Mouse (Mus musculus) embryonic facial prominence, embryonic 15.5 days (tissue): Measurements from ENCODE around the gene Herc6. TPM values are rescaled to one million over a fixed set of nuclear protein-coding genes. Genes with fewer than 3 reads are reported as not detected.

Experiments
- ATAC-seq: fragments of 200-750 bp; cut with Nextera tagmentation; 2 replicates; pipeline ENCODE4 v1.8.0; 2017; ENCODE audit warnings: low read depth, moderate TSS enrichment; ENCODE audit not compliant: insufficient number of reproducible peaks, low FRiP score, low TSS enrichment
- H3K27ac ChIP-seq: fragments of 300-500 bp; sonication (generic); replicated peaks from 2 replicates; pipeline ENCODE4 v1.5.1; 2015; ENCODE audit warnings: mild to moderate bottlenecking, inconsistent platforms
- H3K27me3 ChIP-seq: fragments of 300-500 bp; sonication (generic); 2 replicates; pipeline ENCODE4 v1.6.1; 2015; ENCODE audit warnings: inconsistent platforms
- H3K36me3 ChIP-seq: fragments of 300-500 bp; sonication (generic); 2 replicates; pipeline ENCODE4 v1.6.1; 2015; ENCODE audit warnings: mild to moderate bottlenecking, inconsistent platforms
- H3K4me1 ChIP-seq: fragments of 300-500 bp; sonication (generic); 2 replicates; pipeline ENCODE4 v1.6.1; 2015; ENCODE audit warnings: inconsistent platforms
- H3K4me2 ChIP-seq: fragments of 300-500 bp; sonication (generic); replicated peaks from 2 replicates; pipeline ENCODE4 v1.6.1; 2015; ENCODE audit warnings: mild to moderate bottlenecking, inconsistent platforms
- H3K4me3 ChIP-seq: fragments of 300-500 bp; sonication (generic); replicated peaks from 2 replicates; pipeline ENCODE4 v1.5.1; 2015; ENCODE audit warnings: mild to moderate bottlenecking, inconsistent platforms
- H3K9ac ChIP-seq: fragments of 300-500 bp; sonication (generic); 2 replicates; pipeline ENCODE4 v1.6.1; 2015; ENCODE audit warnings: inconsistent platforms
- H3K9me3 ChIP-seq: fragments of 300-500 bp; sonication (generic); replicated peaks from 2 replicates; pipeline ENCODE4 v1.6.1; 2016; ENCODE audit warnings: inconsistent platforms
- WGBS: fragments of 180-500 bp; shearing (Covaris S2); methylation state at CpG from one replicate; pipeline ENCODE4 v1.1.7; 2015; 5-methylcytosine and 5-hydroxymethylcytosine counted together
- polyA plus RNA-seq: library from polyadenylated mRNA; unstranded; fragments of >200 nt; fragmentation: Nextera tagmentation; extraction: Ambion mirVana; gene quantifications from 2 replicates; pipeline ENCODE4 v1.2.1, GENCODE M21; 2015

The Herc6 gene
- 2.3 and 2.5 TPM in 2 replicates for polyA plus RNA-seq

- H3K36me3 ChIP-seq: no peaks in the 10 kb centered on the region
- no peaks in the 10 kb centered on the region for H3K4me1 ChIP-seq
- H3K4me2 ChIP-seq: peak within 1 kb of the TSS; percentile 79
- no peaks in the 10 kb centered on the region for H3K27me3 ChIP-seq
- peak within 1 kb of the TSS; percentile 44; the same call in 1 of the 2 replicates for H3K9ac ChIP-seq
- WGBS: 1% methylated on average over 16 of the region's 16 CpGs
- no peaks in the 10 kb centered on the region for H3K9me3 ChIP-seq
- H3K27ac ChIP-seq: 0 out of 2 replicates have a peak within 1 kb of the TSS, but pooled peaks have one; percentile 29
- H3K4me3 ChIP-seq: peak within 1 kb of the TSS; percentile 56
- ATAC-seq: no peak; the same call in 1 of the 2 replicates
Measured at GRCm38 (mm10) chr6:57580881-57581548, at the start of gene Herc6. TSS of gene Herc6 (plus strand) at chr6:57581000.

GRCm38 (mm10) chr6:57531011-57531410, 49.8 kb upstream of the Herc6 start:
- H3K9me3 ChIP-seq: no peaks in the 10 kb centered on the region
- no peaks in the 10 kb centered on the region for H3K27me3 ChIP-seq
- no peak overlapping the region for H3K27ac ChIP-seq
- H3K36me3 ChIP-seq: no peaks in the 10 kb centered on the region
- H3K4me1 ChIP-seq: peaks cover 12% of the 10 kb centered on the region; the same call in 1 of the 2 replicates
- no peak overlapping the region for H3K4me2 ChIP-seq
- no peak for ATAC-seq
- WGBS: 66% methylated on average over 4 of the region's 4 CpGs
- no peak overlapping the region for H3K9ac ChIP-seq
- no peak overlapping the region for H3K4me3 ChIP-seq

GRCm38 (mm10) chr6:57531441-57531840, 49.4 kb upstream of the Herc6 start:
- H3K9ac ChIP-seq: no peak overlapping the region
- H3K4me2 ChIP-seq: no peak overlapping the region
- H3K9me3 ChIP-seq: no peaks in the 10 kb centered on the region
- ATAC-seq: no peak
- H3K27ac ChIP-seq: no peak overlapping the region
- H3K4me3 ChIP-seq: no peak overlapping the region
- H3K4me1 ChIP-seq: peaks cover 12% of the 10 kb centered on the region; the same call in 1 of the 2 replicates
- no peaks in the 10 kb centered on the region for H3K27me3 ChIP-seq
- WGBS: 85% methylated on average over 1 of the region's 1 CpGs
- H3K36me3 ChIP-seq: no peaks in the 10 kb centered on the region

GRCm38 (mm10) chr6:57532022-57532421, 48.8 kb upstream of the Herc6 start:
- H3K36me3 ChIP-seq: no peaks in the 10 kb centered on the region
- H3K27ac ChIP-seq: no peak overlapping the region
- H3K27me3 ChIP-seq: no peaks in the 10 kb centered on the region
- no peak overlapping the region for H3K9ac ChIP-seq
- no peak overlapping the region for H3K4me2 ChIP-seq
- no peak for ATAC-seq
- peaks cover 12% of the 10 kb centered on the region; the same call in 1 of the 2 replicates for H3K4me1 ChIP-seq
- WGBS: 68% methylated on average over 1 of the region's 1 CpGs
- no peak overlapping the region for H3K4me3 ChIP-seq
- H3K9me3 ChIP-seq: no peaks in the 10 kb centered on the region

GRCm38 (mm10) chr6:57533410-57533809, 47.4 kb upstream of the Herc6 start:
- H3K36me3 ChIP-seq: no peaks in the 10 kb centered on the region
- H3K4me1 ChIP-seq: peaks cover 12% of the 10 kb centered on the region; the same call in 1 of the 2 replicates
- no peak for ATAC-seq
- no peaks in the 10 kb centered on the region for H3K9me3 ChIP-seq
- H3K27ac ChIP-seq: no peak overlapping the region
- no peaks in the 10 kb centered on the region for H3K27me3 ChIP-seq
- WGBS: 49% methylated on average over 2 of the region's 2 CpGs
- peak overlapping the region; percentile 64 for H3K4me2 ChIP-seq
- no peak overlapping the region for H3K9ac ChIP-seq
- H3K4me3 ChIP-seq: no peak overlapping the region

GRCm38 (mm10) chr6:57534231-57534610, 46.6 kb upstream of the Herc6 start:
- ATAC-seq: no peak
- peaks cover 12% of the 10 kb centered on the region; the same call in 1 of the 2 replicates for H3K4me1 ChIP-seq
- H3K4me3 ChIP-seq: peak overlapping the region; percentile 67
- WGBS: 2% methylated on average over 8 of the region's 8 CpGs
- H3K27me3 ChIP-seq: no peaks in the 10 kb centered on the region
- peak overlapping the region; percentile 90 for H3K27ac ChIP-seq
- H3K9me3 ChIP-seq: no peaks in the 10 kb centered on the region
- peak overlapping the region; percentile 64 for H3K4me2 ChIP-seq
- no peaks in the 10 kb centered on the region for H3K36me3 ChIP-seq
- H3K9ac ChIP-seq: peak overlapping the region; percentile 53

- no peak for ATAC-seq
- Histone ChIP-seq H3K4me3 (peak overlapping the region; percentile 67), H3K4me2 (peak overlapping the region; percentile 64), H3K36me3 (no peaks in the 10 kb centered on the region), H3K27me3 (no peaks in the 10 kb centered on the region), H3K9ac (peak overlapping the region; percentile 53), H3K27ac (peak overlapping the region; percentile 90), H3K4me1 (peaks cover 12% of the 10 kb centered on the region; the same call in 1 of the 2 replicates), H3K9me3 (no peaks in the 10 kb centered on the region)
- WGBS: under 1% methylated on average over 31 of the region's 31 CpGs
Measured at GRCm38 (mm10) chr6:57534611-57535286, 46.1 kb upstream of the Herc6 start.

GRCm38 (mm10) chr6:57535386-57535936, 45.3 kb upstream of the Herc6 start, which contains the start of gene Ppm1k:
TSS of gene Ppm1k (minus strand) at chr6:57535468.
- Histone ChIP-seq H3K27ac (peak within 1 kb of the TSS; percentile 90), H3K9ac (peak within 1 kb of the TSS; percentile 53), H3K4me2 (peak within 1 kb of the TSS; percentile 64), H3K4me3 (peak within 1 kb of the TSS; percentile 67), H3K36me3 (no peaks in the 10 kb centered on the region), H3K9me3 (no peaks in the 10 kb centered on the region), H3K4me1 (peaks cover 12% of the 10 kb centered on the region; the same call in 1 of the 2 replicates), H3K27me3 (no peaks in the 10 kb centered on the region)
- ATAC-seq: peak; percentile 98
- under 1% methylated on average over 24 of the region's 24 CpGs for WGBS

- H3K4me3 ChIP-seq: peak overlapping the region; percentile 67
- H3K4me1 ChIP-seq: peaks cover 12% of the 10 kb centered on the region; the same call in 1 of the 2 replicates
- H3K4me2 ChIP-seq: peak overlapping the region; percentile 62
- peak overlapping the region; percentile 89 for H3K27ac ChIP-seq
- H3K9me3 ChIP-seq: no peaks in the 10 kb centered on the region
- no peaks in the 10 kb centered on the region for H3K36me3 ChIP-seq
- WGBS: 23% methylated on average over 14 of the region's 14 CpGs
- peak overlapping the region; percentile 31 for H3K9ac ChIP-seq
- no peaks in the 10 kb centered on the region for H3K27me3 ChIP-seq
- no peak for ATAC-seq
Measured at GRCm38 (mm10) chr6:57535971-57536669, 44.7 kb upstream of the Herc6 start.

- WGBS: 79% methylated on average over 5 of the region's 5 CpGs
- H3K4me3 ChIP-seq: no peak overlapping the region
- no peak overlapping the region for H3K4me2 ChIP-seq
- ATAC-seq: no peak
- H3K4me1 ChIP-seq: peaks cover 12% of the 10 kb centered on the region; the same call in 1 of the 2 replicates
- no peaks in the 10 kb centered on the region for H3K27me3 ChIP-seq
- H3K36me3 ChIP-seq: no peaks in the 10 kb centered on the region
- H3K9me3 ChIP-seq: no peaks in the 10 kb centered on the region
- no peak overlapping the region for H3K9ac ChIP-seq
- no peak overlapping the region for H3K27ac ChIP-seq
Measured at GRCm38 (mm10) chr6:57537887-57538286, 42.9 kb upstream of the Herc6 start.
